In the genomic region with DNA sequence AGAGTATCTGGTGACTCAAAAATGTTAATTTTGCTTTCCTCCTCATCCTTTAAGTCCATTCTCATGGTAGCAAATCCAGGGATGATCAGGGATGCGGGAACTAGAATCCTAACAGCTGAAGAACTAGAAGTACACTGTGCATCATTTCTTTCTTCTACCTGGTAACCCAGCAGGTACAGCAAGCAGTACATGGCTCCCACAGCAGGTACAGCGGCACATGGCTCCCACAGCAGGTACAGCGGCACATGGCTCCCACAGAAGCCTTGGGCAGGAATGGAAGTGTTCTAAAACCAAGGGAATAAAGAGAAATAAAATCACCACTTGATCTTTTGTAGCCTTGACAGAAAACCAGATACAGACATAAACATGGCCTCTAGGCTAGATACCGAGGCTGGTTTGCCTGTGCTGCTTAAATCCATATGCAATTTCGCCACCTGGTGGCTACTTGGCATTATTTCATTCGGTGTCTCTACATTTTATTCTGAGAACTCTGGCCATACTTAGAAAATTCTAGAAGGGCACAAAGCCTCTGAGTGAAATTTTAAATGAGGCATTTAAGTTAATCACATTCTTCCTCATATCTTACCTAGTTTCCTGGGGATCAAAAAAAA, we compare ENCODE assay signal across 9 mouse cellular contexts. TPM values are rescaled to one million over a fixed set of nuclear protein-coding genes. Genes with fewer than 3 reads are reported as not detected.
A peak's percentile ranks its signal among the peaks of the same experiment; 100 is the strongest.
DNase-seq lines count a peak whose midpoint lies in the region; ATAC-seq and TF ChIP-seq lines count a peak whose summit lies in the region.
"Had no signal": no experiment of that assay in that cellular context is flagged by ENCODE, and none has a peak within 500 bp of the region (broad histone marks: within the 10 kb centered on the region; RNA-seq: fewer than 3 reads in every experiment).

No protein-coding gene starts in this region.

- no peak overlapping the region for H3K27ac ChIP-seq in heart, adult 2 months
- no peak overlapping the region for H3K27ac ChIP-seq in midbrain, embryonic 16.5 days (ENCODE audit: low read length)

- TF ChIP-seq POLR2A in heart, adult 2 months (IDR thresholded peaks at IDR 0.05; ENCODE audit: insufficient read depth, low read depth, low read length), result no peak

- 48% methylated on average over 6 of the region's 6 CpGs for WGBS in heart, adult 2 months
- WGBS in midbrain, embryonic 16.5 days, result 46% methylated on average over 6 of the region's 6 CpGs

- peak; percentile 79 for TF ChIP-seq CTCF in heart, adult 2 months (IDR thresholded peaks at IDR 0.05)
- 0 out of 2 replicates have a peak, but pooled peaks have one; percentile 10 for TF ChIP-seq CTCF in G1E (IDR thresholded peaks at IDR 0.05; ENCODE audit: low read depth, low read length)

- H3K4me1 ChIP-seq in heart, adult 2 months (ENCODE audit: control insufficient read depth, insufficient read depth, low read length), result no peaks in the 10 kb centered on the region; the same call in 1 of the 2 replicates
- H3K4me1 ChIP-seq in G1E (ENCODE audit: insufficient read depth, low read depth, low read length), result no peaks in the 10 kb centered on the region
- no peaks in the 10 kb centered on the region for H3K4me1 ChIP-seq in midbrain, embryonic 16.5 days (ENCODE audit: control insufficient read depth, insufficient read depth, low read length)
- H3K4me1 ChIP-seq: megakaryocyte, embryonic 14.5 days had no signal

- H3K4me2 ChIP-seq in midbrain, embryonic 16.5 days (ENCODE audit: low read length), result no peak overlapping the region

- H3K36me3 ChIP-seq in heart, adult 2 months (ENCODE audit: control insufficient read depth, insufficient read depth, low read length), result no peaks in the 10 kb centered on the region
- peaks cover 44% of the 10 kb centered on the region for H3K36me3 ChIP-seq in G1E (replicated peaks)
- no peaks in the 10 kb centered on the region for H3K36me3 ChIP-seq in midbrain, embryonic 16.5 days (ENCODE audit: control insufficient read depth, insufficient read depth, low read length)

- H3K9me3 ChIP-seq in G1E (replicated peaks), result no peaks in the 10 kb centered on the region
- H3K9me3 ChIP-seq in midbrain, embryonic 16.5 days (replicated peaks; ENCODE audit: control insufficient read depth, low read length, poor library complexity, severe bottlenecking), result no peaks in the 10 kb centered on the region
- H3K9me3 ChIP-seq: megakaryocyte, embryonic 14.5 days had no signal

- peak; percentile 54 for ATAC-seq in G1E (ENCODE audit: extremely low read depth, insufficient number of reproducible peaks, low FRiP score, poor library complexity, severe bottlenecking)
- ATAC-seq in granulocyte monocyte progenitor cell, adult 5-6 weeks (replicated peaks; ENCODE audit: poor library complexity, severe bottlenecking), result peak; percentile 74
- 0 out of 2 replicates have a peak, but pooled peaks have one; percentile 62 for ATAC-seq in midbrain, embryonic 16.5 days

- no peak for TF ChIP-seq EP300 in heart, adult 2 months (IDR thresholded peaks at IDR 0.05; ENCODE audit: insufficient read depth, low read depth, low read length)

- H3K4me3 ChIP-seq in heart, adult 2 months, result no peak overlapping the region
- no peak overlapping the region for H3K4me3 ChIP-seq in G1E (ENCODE audit: low read depth, low read length)
- H3K4me3 ChIP-seq in midbrain, embryonic 16.5 days (ENCODE audit: low read depth, low read length), result no peak overlapping the region
- H3K4me3 ChIP-seq: megakaryocyte, embryonic 14.5 days had no signal

- H3K27me3 ChIP-seq in heart, adult 2 months (ENCODE audit: control insufficient read depth, insufficient read depth, low read length), result no peaks in the 10 kb centered on the region
- no peaks in the 10 kb centered on the region for H3K27me3 ChIP-seq in G1E (ENCODE audit: insufficient read depth, low read length)
- H3K27me3 ChIP-seq in midbrain, embryonic 16.5 days (ENCODE audit: control insufficient read depth, insufficient read depth, low read depth, low read length), result no peaks in the 10 kb centered on the region
- H3K27me3 ChIP-seq: megakaryocyte, embryonic 14.5 days had no signal

- DNase-seq in heart, adult 2 months, result peak in 1 of 2 experiments; percentile 19
- no peak for DNase-seq in heart, postnatal 25 days (ENCODE audit: low spot score)
- no peak for DNase-seq in G1E (ENCODE audit: low spot score)
- DNase-seq in cerebellum, adult 18-20 months, result peak; percentile 65 to 67
- peak; percentile 68 to 70 for DNase-seq in left cerebral cortex, postnatal 14 days (ENCODE audit: low spot score in 2 of 2)
- DNase-seq in testis, postnatal 14 days (ENCODE audit: low spot score), result peak; percentile 17

- H3K79me2 ChIP-seq in heart, adult 2 months (replicated peaks; ENCODE audit: control insufficient read depth, insufficient read depth, low read length), result no peaks in the 10 kb centered on the region

- intact Hi-C loops in heart, adult 2 months (cut with DNase I), result loop anchor here (2.0 kb wide), 1 partner anchor 272 kb away; a partner anchor contains a TSS
- intact Hi-C loops in heart, postnatal 25 days (cut with DNase I), result loop anchor here (2.0 kb wide), 1 partner anchor 272 kb away; a partner anchor contains a TSS
- intact Hi-C loops in left cerebral cortex, postnatal 14 days (cut with DNase I), result loop anchor here (5.0 kb wide), 2 partner anchors 118 to 273 kb away; a partner anchor contains a TSS

- no peak overlapping the region for H3K9ac ChIP-seq in heart, adult 2 months (ENCODE audit: low read depth, low read length)
- no peak overlapping the region for H3K9ac ChIP-seq in midbrain, embryonic 16.5 days (ENCODE audit: low read depth, low read length)

RNA-seq across cellular contexts. Expression of a gene that starts 22.2 kb away (rescaled TPM):
- under 1 TPM; 0.18 TPM for total RNA-seq in heart, adult 2 months (2021)
- polyA plus RNA-seq in heart, adult 2 months (2012; rRNA removed), result 0.27 and 0.38 TPM in 2 replicates
- not detected for total RNA-seq in heart, postnatal 25 days (2021)
- total RNA-seq in G1E (2014; fragmentation: Nextera tagmentation), result not detected in 2 replicates
- 0.06 and 0.11 TPM in 2 replicates for total RNA-seq in G1E (2017)
- polyA plus RNA-seq in G1E (2012), result not detected in 2 replicates
- total RNA-seq in granulocyte monocyte progenitor cell, adult 5-6 weeks (2014; fragmentation: Nextera tagmentation), result not detected in 2 replicates
- not detected in 2 replicates for total RNA-seq in granulocyte monocyte progenitor cell, adult 5-6 weeks (2017)
- total RNA-seq in left cerebral cortex, postnatal 14 days (2021), result 100 to 1,000 TPM; 268 to 273 TPM
- polyA plus RNA-seq in midbrain, embryonic 16.5 days (2015; fragmentation: Nextera tagmentation; extraction: Ambion mirVana), result 473 and 553 TPM in 2 replicates

RNA-seq across cellular contexts. Expression of a gene that starts 22.9 kb away (rescaled TPM):
- 1 to 10 TPM; 3.1 to 3.2 TPM for total RNA-seq in heart, adult 2 months (2021)
- polyA plus RNA-seq in heart, adult 2 months (2012; rRNA removed), result 2.0 and 2.2 TPM in 2 replicates
- total RNA-seq in heart, postnatal 25 days (2021), result 1 to 10 TPM; 2.3 to 4.7 TPM
- total RNA-seq in G1E (2014; fragmentation: Nextera tagmentation) (4.4 and 10.9 TPM in 2 replicates), G1E (2017) (9.4 and 11.1 TPM in 2 replicates)
- 0.44 and 0.46 TPM in 2 replicates for polyA plus RNA-seq in G1E (2012)
- 4.9 and 16.1 TPM in 2 replicates for total RNA-seq in granulocyte monocyte progenitor cell, adult 5-6 weeks (2014; fragmentation: Nextera tagmentation)
- total RNA-seq in granulocyte monocyte progenitor cell, adult 5-6 weeks (2017), result 5.0 and 14.1 TPM in 2 replicates
- 10 to 100 TPM; 20.2 to 26.0 TPM for total RNA-seq in left cerebral cortex, postnatal 14 days (2021)
- polyA plus RNA-seq in midbrain, embryonic 16.5 days (2015; fragmentation: Nextera tagmentation; extraction: Ambion mirVana), result 14.5 and 14.8 TPM in 2 replicates

RNA-seq across cellular contexts. Expression of a gene that starts 34.2 kb away (rescaled TPM):
- 1 to 10 TPM; 3.9 to 5.2 TPM for total RNA-seq in heart, adult 2 months (2021)
- polyA plus RNA-seq in heart, adult 2 months (2012; rRNA removed), result 0.53 and 1.1 TPM in 2 replicates
- 1 to 10 TPM; 4.1 to 4.4 TPM for total RNA-seq in heart, postnatal 25 days (2021)
- total RNA-seq in G1E (2014; fragmentation: Nextera tagmentation), result 8.8 and 14.8 TPM in 2 replicates
- 13.7 and 15.6 TPM in 2 replicates for total RNA-seq in G1E (2017)
- polyA plus RNA-seq in G1E (2012), result 1.4 and 1.5 TPM in 2 replicates
- total RNA-seq in granulocyte monocyte progenitor cell, adult 5-6 weeks (2014; fragmentation: Nextera tagmentation), result 4.1 and 5.4 TPM in 2 replicates
- total RNA-seq in granulocyte monocyte progenitor cell, adult 5-6 weeks (2017), result 12.2 and 12.8 TPM in 2 replicates
- total RNA-seq in left cerebral cortex, postnatal 14 days (2021), result 1 to 10 TPM; 8.1 to 9.3 TPM
- 10.0 and 10.4 TPM in 2 replicates for polyA plus RNA-seq in midbrain, embryonic 16.5 days (2015; fragmentation: Nextera tagmentation; extraction: Ambion mirVana)

RNA-seq across cellular contexts. Expression of a gene that starts 38.5 kb away (rescaled TPM):
- not detected for total RNA-seq in heart, adult 2 months (2021)
- polyA plus RNA-seq in heart, adult 2 months (2012; rRNA removed), result not detected in 2 replicates
- total RNA-seq in heart, postnatal 25 days (2021), result 1 to 10 TPM in 1 of 2 experiments, not detected in 1; 1.2 TPM
- total RNA-seq in G1E (2014; fragmentation: Nextera tagmentation) (not detected in 2 replicates), G1E (2017) (1.7 and 3.1 TPM in 2 replicates)
- not detected in 2 replicates for polyA plus RNA-seq in G1E (2012)
- 7.3 and 16.8 TPM in 2 replicates for total RNA-seq in granulocyte monocyte progenitor cell, adult 5-6 weeks (2014; fragmentation: Nextera tagmentation)
- total RNA-seq in granulocyte monocyte progenitor cell, adult 5-6 weeks (2017), result 6.7 and 15.6 TPM in 2 replicates
- 10 to 100 TPM in 1 of 2 experiments, 1 to 10 TPM in 1; 5.9 to 14.8 TPM for total RNA-seq in left cerebral cortex, postnatal 14 days (2021)
- polyA plus RNA-seq in midbrain, embryonic 16.5 days (2015; fragmentation: Nextera tagmentation; extraction: Ambion mirVana), result 28.5 and 30.3 TPM in 2 replicates

RNA-seq across cellular contexts. Expression of a gene that starts 38.5 kb away (rescaled TPM):
- total RNA-seq in heart, adult 2 months (2021), result not detected
- 0.23 and 0.41 TPM in 2 replicates for polyA plus RNA-seq in heart, adult 2 months (2012; rRNA removed)
- not detected for total RNA-seq in heart, postnatal 25 days (2021)
- not detected in 2 replicates for total RNA-seq in G1E (2014; fragmentation: Nextera tagmentation)
- total RNA-seq in G1E (2017), result 0.66 TPM in 1 of 2 replicates, not detected in the other
- not detected in 2 replicates for polyA plus RNA-seq in G1E (2012)
- 10.1 TPM in 1 of 2 replicates, not detected in the other for total RNA-seq in granulocyte monocyte progenitor cell, adult 5-6 weeks (2014; fragmentation: Nextera tagmentation)
- total RNA-seq in granulocyte monocyte progenitor cell, adult 5-6 weeks (2017), result 11.4 and 28.5 TPM in 2 replicates
- 1 to 10 TPM; 3.6 to 4.3 TPM for total RNA-seq in left cerebral cortex, postnatal 14 days (2021)
- 6.3 and 7.0 TPM in 2 replicates for polyA plus RNA-seq in midbrain, embryonic 16.5 days (2015; fragmentation: Nextera tagmentation; extraction: Ambion mirVana)

Comparison
In these comparisons a context has a peak if more than half of its experiments do, and no peak if none do; other contexts are left out.
1. DNase-seq: peak in cerebellum, adult 18-20 months (2 of 2), left cerebral cortex, postnatal 14 days (2 of 2) and testis, postnatal 14 days (single experiment); none in heart, postnatal 25 days (single experiment) and G1E (single experiment).
2. RNA of a gene that starts 22.2 kb away (total RNA-seq): 268 to 273 TPM in left cerebral cortex, postnatal 14 days; 0.18 TPM in heart, adult 2 months, 0.06 to 0.11 TPM in G1E, not detected in heart, postnatal 25 days and not detected in granulocyte monocyte progenitor cell, adult 5-6 weeks; every median in the first group is over 100 times any median in the second.
3. Peak in every context shown above with its lines, with median percentiles within 50 percentile points of each other: ATAC-seq.